Mouse (Mus musculus) bone marrow macrophage, adult 2 months (primary cell): ENCODE measurements around the gene Aldh5a1.

Source experiments
- CTCF ChIP-seq: IDR thresholded peaks from 2 replicates; pipeline ENCODE4 v1.5.1; 2012; ENCODE audit warnings: low read depth, mild to moderate bottlenecking, low read length, moderate library complexity
- POLR2A ChIP-seq: IDR thresholded peaks from 2 replicates; pipeline ENCODE4 v1.6.1; 2012; ENCODE audit warnings: mild to moderate bottlenecking, low read depth, low read length, borderline replicate concordance

DNA sequence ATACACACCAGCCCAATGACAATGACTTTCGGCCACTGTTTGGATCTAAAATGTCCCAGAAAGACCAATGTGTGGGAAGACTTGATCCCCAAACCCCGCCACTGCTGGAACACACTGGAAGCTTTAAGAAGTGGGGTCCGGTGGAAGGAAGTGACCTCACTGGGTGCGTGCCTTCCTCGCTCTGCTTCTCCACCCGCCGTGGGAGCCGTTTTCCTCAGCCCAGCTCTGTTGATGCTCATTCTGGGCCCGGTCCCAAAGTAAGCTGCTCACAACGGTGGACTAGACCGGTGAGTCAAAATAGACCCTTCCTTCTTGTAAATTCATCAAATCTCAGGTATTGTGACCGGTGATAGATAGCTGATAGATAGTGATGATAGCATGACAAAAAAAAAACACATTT is 32.0 kb downstream of the Aldh5a1 start:
- TF ChIP-seq POLR2A: no peak
- TF ChIP-seq CTCF: no peak
